Mouse (Mus musculus) midbrain, embryonic 12.5 days (tissue): ENCODE results near the gene Hyal1. TPM values are rescaled to one million over a fixed set of nuclear protein-coding genes. Genes with fewer than 3 reads are reported as not detected.

Experiments
- ATAC-seq: fragments of 200-750 bp; cut with Nextera tagmentation; 2 replicates; pipeline ENCODE4 v1.8.0; 2017; ENCODE audit warnings: low read depth, moderate TSS enrichment, moderate library complexity; ENCODE audit not compliant: low FRiP score
- H3K27ac ChIP-seq: fragments of 300-500 bp; sonication (generic); replicated peaks from 2 replicates; pipeline ENCODE4 v1.5.1; 2016; ENCODE audit warnings: mild to moderate bottlenecking
- H3K27me3 ChIP-seq: fragments of 300-500 bp; sonication (generic); 2 replicates; pipeline ENCODE4 v1.6.1; 2016; ENCODE audit warnings: mild to moderate bottlenecking
- H3K36me3 ChIP-seq: fragments of 300-500 bp; sonication (generic); 2 replicates; pipeline ENCODE4 v1.6.1; 2016
- H3K4me1 ChIP-seq: fragments of 300-500 bp; sonication (generic); 2 replicates; pipeline ENCODE4 v1.6.1; 2016
- H3K4me2 ChIP-seq: fragments of 300-500 bp; sonication (generic); replicated peaks from 2 replicates; pipeline ENCODE4 v1.6.1; 2016; ENCODE audit warnings: mild to moderate bottlenecking, moderate library complexity
- H3K4me3 ChIP-seq: fragments of 300-500 bp; sonication (generic); 2 replicates; pipeline ENCODE4 v1.5.1; 2016; ENCODE audit warnings: mild to moderate bottlenecking
- H3K9ac ChIP-seq: fragments of 300-500 bp; sonication (generic); replicated peaks from 2 replicates; pipeline ENCODE4 v1.6.1; 2016; ENCODE audit warnings: mild to moderate bottlenecking, moderate library complexity
- H3K9me3 ChIP-seq: fragments of 300-500 bp; sonication (generic); 2 replicates; pipeline ENCODE4 v1.6.1; 2016; ENCODE audit warnings: mild to moderate bottlenecking
- WGBS: fragments of 180-500 bp; shearing (Covaris S2); methylation state at CpG from one replicate; pipeline ENCODE4 v1.1.7; 2016; 5-methylcytosine and 5-hydroxymethylcytosine counted together
- polyA plus RNA-seq: library from polyadenylated mRNA; unstranded; fragments of >200 nt; fragmentation: Nextera tagmentation; extraction: Ambion mirVana; gene quantifications from 2 replicates; pipeline ENCODE4 v1.2.1, GENCODE M21; 2016

Gene Hyal1
- polyA plus RNA-seq, 1 experiment from 2014 or later, result 9.0 TPM

DNA sequence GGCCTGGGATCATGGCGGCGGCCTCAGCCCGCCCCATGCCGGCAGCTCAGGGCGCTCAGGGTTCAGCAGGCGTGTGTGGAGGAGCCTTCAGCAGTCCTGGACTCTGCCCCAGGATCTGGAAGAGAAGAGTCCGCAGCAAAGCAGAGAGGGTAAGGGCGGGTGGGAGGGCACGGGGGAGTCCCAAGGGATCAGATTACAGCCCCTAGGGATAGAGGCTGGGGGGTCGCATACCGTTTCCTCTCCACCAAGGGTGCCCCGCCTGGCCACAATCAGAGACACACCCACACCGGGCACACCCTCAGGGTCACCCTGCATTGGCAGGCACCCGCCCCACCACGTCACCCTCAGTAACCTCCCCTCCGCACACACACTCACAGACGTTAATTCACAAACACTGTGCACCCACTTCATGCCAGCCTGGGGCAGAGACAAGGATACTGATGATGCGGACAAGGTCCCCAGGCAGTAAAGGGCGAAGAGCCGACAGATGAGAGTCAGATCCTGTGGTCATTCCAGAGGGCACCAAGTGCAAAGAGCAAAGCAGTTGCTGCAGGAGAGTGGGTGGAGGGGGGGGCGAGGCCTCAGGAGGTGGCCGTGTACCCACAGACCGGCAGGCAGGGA, 28.4 kb downstream of the Hyal1 start:
- H3K4me3 ChIP-seq, result no peak overlapping the region
- peak overlapping the region; percentile 15; the same call in 1 of the 2 replicates for H3K27ac ChIP-seq
- ATAC-seq, result no peak
- H3K9me3 ChIP-seq, result no peaks in the 10 kb centered on the region
- WGBS, result 34% methylated on average over 23 of the region's 23 CpGs
- no peaks in the 10 kb centered on the region for H3K36me3 ChIP-seq
- peaks cover 59% of the 10 kb centered on the region for H3K4me1 ChIP-seq
- peak overlapping the region; percentile 22 for H3K4me2 ChIP-seq
- H3K9ac ChIP-seq, result peak overlapping the region; percentile 37; the same call in 1 of the 2 replicates
- H3K27me3 ChIP-seq, result 0 out of 2 replicates have a peak, but pooled peaks cover 13% of the 10 kb centered on the region

- Histone ChIP-seq H3K36me3 (no peaks in the 10 kb centered on the region), H3K9ac (0 out of 2 replicates have a peak overlapping the region, but pooled peaks have one; percentile 17), H3K27ac (no peak overlapping the region), H3K9me3 (no peaks in the 10 kb centered on the region), H3K4me1 (peaks cover 64% of the 10 kb centered on the region), H3K27me3 (0 out of 2 replicates have a peak, but pooled peaks cover 13% of the 10 kb centered on the region), H3K4me2 (no peak overlapping the region), H3K4me3 (no peak overlapping the region)
- ATAC-seq, result no peak
- 15% methylated on average over 9 of the region's 9 CpGs for WGBS
Observed at GRCm38 (mm10) chr9:107606591-107606990, 29.9 kb downstream of the Hyal1 start.

- Histone ChIP-seq H3K9ac (0 out of 2 replicates have a peak overlapping the region, but pooled peaks have one; percentile 17), H3K36me3 (no peaks in the 10 kb centered on the region), H3K27me3 (0 out of 2 replicates have a peak, but pooled peaks cover 13% of the 10 kb centered on the region), H3K4me2 (no peak overlapping the region), H3K27ac (no peak overlapping the region), H3K4me3 (no peak overlapping the region), H3K4me1 (peaks cover 68% of the 10 kb centered on the region), H3K9me3 (no peaks in the 10 kb centered on the region)
- no peak for ATAC-seq
- WGBS, result 71% methylated on average over 2 of the region's 2 CpGs
Observed at GRCm38 (mm10) chr9:107607036-107607435, 30.3 kb downstream of the Hyal1 start.

- Histone ChIP-seq H3K27ac (no peak overlapping the region), H3K9ac (no peak overlapping the region)
- WGBS, result 62% methylated on average over 9 of the region's 9 CpGs
Observed at GRCm38 (mm10) chr9:107607653-107608245, 31.0 kb downstream of the Hyal1 start.

DNA sequence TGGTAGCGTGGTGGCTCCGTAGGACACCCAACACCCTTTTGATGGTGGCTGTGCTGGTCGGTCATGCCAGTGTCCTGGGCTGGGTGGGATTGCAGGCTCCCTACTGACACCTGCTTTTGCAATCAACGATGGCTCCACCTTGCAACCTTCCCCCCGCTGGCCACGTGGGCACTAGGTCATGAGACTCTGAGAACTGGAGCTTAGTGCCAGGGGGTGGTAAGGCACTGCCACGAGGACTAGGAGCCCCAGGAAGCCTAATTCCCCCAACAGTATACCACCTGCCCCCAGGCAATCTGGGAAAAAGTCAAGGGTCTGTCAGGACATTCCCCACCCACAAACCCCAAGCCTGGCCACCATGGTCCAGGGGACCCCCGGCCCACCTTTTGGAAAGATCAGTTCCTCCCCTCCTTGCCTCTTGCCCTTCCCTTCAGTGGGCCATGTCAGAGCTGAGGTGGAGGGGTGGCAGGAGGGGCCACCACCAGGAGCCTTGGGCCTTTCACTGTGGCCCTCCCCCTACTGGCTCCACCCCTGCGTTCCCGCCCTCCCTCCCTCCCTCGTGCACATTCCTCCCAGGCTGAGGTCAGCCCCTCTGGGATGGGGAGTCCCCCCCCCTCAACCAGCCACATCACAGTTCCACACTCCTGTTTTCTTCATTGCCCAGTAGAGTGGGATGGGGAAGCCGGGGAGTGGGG, 32.2 kb downstream of the Hyal1 start, which contains the start of gene Sema3b:
TSS of gene Sema3b (minus strand) at position 489 of the 692 bp plus-strand sequence.
- WGBS, result 45% methylated on average over 12 of the region's 12 CpGs
- H3K27me3 ChIP-seq, result 0 out of 2 replicates have a peak, but pooled peaks cover 7% of the 10 kb centered on the region
- no peak within 1 kb of the TSS for H3K4me2 ChIP-seq
- peaks cover 3% of the 10 kb centered on the region; the same call in 1 of the 2 replicates for H3K36me3 ChIP-seq
- ATAC-seq, result no peak
- H3K27ac ChIP-seq, result 0 out of 2 replicates have a peak within 1 kb of the TSS, but pooled peaks have one; percentile 11
- no peak within 1 kb of the TSS for H3K4me3 ChIP-seq
- H3K4me1 ChIP-seq, result peaks cover 72% of the 10 kb centered on the region
- H3K9ac ChIP-seq, result no peak within 1 kb of the TSS
- no peaks in the 10 kb centered on the region for H3K9me3 ChIP-seq

More at GRCm38 (mm10) chr9:107607653-107608245, 31.0 kb downstream of the Hyal1 start:
- H3K4me2 ChIP-seq, result no peak overlapping the region
- no peaks in the 10 kb centered on the region for H3K36me3 ChIP-seq
- 0 out of 2 replicates have a peak, but pooled peaks cover 13% of the 10 kb centered on the region for H3K27me3 ChIP-seq
- ATAC-seq, result no peak
- peaks cover 70% of the 10 kb centered on the region for H3K4me1 ChIP-seq
- H3K9me3 ChIP-seq, result no peaks in the 10 kb centered on the region
- no peak overlapping the region for H3K4me3 ChIP-seq

DNA sequence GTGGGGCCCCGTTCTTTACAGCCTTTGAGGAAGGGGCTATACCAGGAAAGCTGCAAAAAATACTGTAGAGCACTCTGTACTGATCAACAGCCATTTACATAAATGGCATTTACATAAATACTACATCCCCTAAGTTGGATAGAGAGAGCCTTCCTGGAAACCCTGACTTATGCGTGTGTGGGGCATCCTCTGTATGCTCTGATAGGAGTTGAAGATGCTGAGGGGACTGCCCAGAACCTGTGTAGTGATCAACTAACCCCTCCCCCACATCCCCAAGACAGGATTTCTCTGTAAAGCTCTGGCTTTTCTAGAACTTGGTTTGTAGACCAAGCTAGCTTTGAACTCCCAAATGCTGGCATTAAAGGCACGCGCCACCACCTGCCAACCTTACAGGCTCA, 32.7 kb downstream of the Hyal1 start:
- no peak for ATAC-seq
- Histone ChIP-seq H3K27me3 (0 out of 2 replicates have a peak, but pooled peaks cover 7% of the 10 kb centered on the region), H3K27ac (0 out of 2 replicates have a peak overlapping the region, but pooled peaks have one; percentile 11), H3K4me3 (no peak overlapping the region), H3K9me3 (no peaks in the 10 kb centered on the region), H3K4me1 (peaks cover 69% of the 10 kb centered on the region), H3K4me2 (no peak overlapping the region), H3K36me3 (peaks cover 9% of the 10 kb centered on the region), H3K9ac (no peak overlapping the region)
- WGBS, result 65% methylated on average over 4 of the region's 4 CpGs

DNA sequence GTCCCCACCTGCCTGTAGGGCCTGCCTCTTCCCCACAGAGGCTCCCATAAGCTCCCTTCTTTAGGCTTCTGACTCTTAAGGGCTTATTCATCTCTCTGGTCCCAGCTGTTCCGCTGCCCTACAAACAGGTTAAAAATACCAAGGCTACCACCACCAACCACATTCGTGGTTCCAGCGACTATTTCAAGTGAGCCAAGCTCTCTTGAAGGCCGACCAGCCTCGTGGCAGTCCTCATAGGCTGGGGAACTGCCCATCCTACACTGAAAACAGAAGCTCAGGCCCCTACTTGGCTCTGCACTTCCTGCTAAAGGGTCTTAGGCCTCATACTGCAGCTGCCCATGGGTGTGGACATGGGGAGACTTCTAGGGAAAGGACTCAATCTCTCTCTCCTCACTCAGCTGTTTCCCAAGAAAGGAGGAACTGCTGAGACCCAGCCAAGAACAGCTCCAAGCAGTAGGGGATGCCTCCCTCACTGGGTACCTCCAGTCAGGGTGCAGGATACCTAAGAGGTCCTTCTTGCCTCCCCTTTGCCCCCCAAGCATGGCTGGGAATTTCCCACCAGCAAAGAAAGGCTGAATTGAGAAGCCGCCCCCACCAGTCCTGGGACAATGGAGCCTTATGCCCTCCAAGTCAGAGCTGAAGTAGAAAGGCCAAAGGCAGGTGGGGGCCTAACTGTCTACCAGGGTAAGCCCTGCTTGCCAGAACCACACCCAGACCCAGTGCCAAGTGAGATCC, 34.9 kb downstream of the Hyal1 start:
- Histone ChIP-seq H3K36me3 (peaks cover 31% of the 10 kb centered on the region), H3K27ac (peak overlapping the region; percentile 98), H3K9ac (peak overlapping the region; percentile 72), H3K4me2 (peak overlapping the region; percentile 63), H3K9me3 (no peaks in the 10 kb centered on the region), H3K27me3 (0 out of 2 replicates have a peak, but pooled peaks cover 4% of the 10 kb centered on the region), H3K4me3 (peak overlapping the region; percentile 34; the same call in 1 of the 2 replicates), H3K4me1 (peaks cover 63% of the 10 kb centered on the region)
- 77% methylated on average over 6 of the region's 6 CpGs for WGBS
- no peak for ATAC-seq

GRCm38 (mm10) chr9:107612191-107612944, 35.6 kb downstream of the Hyal1 start:
- WGBS, result 2% methylated on average over 42 of the region's 48 CpGs

GRCm38 (mm10) chr9:107612945-107613569, 36.3 kb downstream of the Hyal1 start:
- Histone ChIP-seq H3K9ac (0 out of 2 replicates have a peak overlapping the region, but pooled peaks have one; percentile 72), H3K9me3 (no peaks in the 10 kb centered on the region), H3K4me2 (peak overlapping the region; percentile 63), H3K4me3 (peak overlapping the region; percentile 34; the same call in 1 of the 2 replicates), H3K4me1 (peaks cover 49% of the 10 kb centered on the region), H3K27me3 (no peaks in the 10 kb centered on the region), H3K36me3 (peaks cover 43% of the 10 kb centered on the region), H3K27ac (peak overlapping the region; percentile 98)
- WGBS, result 12% methylated on average over 12 of the region's 12 CpGs
- peak; percentile 10; the same call in 1 of the 2 replicates for ATAC-seq

More at GRCm38 (mm10) chr9:107612191-107612944, 35.6 kb downstream of the Hyal1 start:
- H3K9ac ChIP-seq, result peak overlapping the region; percentile 72
- peaks cover 56% of the 10 kb centered on the region for H3K4me1 ChIP-seq
- H3K4me3 ChIP-seq, result peak overlapping the region; percentile 34
- peaks cover 36% of the 10 kb centered on the region for H3K36me3 ChIP-seq
- H3K27ac ChIP-seq, result peak overlapping the region; percentile 98
- no peaks in the 10 kb centered on the region for H3K27me3 ChIP-seq
- ATAC-seq, result peak; percentile 91
- peak overlapping the region; percentile 63 for H3K4me2 ChIP-seq
- H3K9me3 ChIP-seq, result no peaks in the 10 kb centered on the region

GRCm38 (mm10) chr9:107615035-107615434, 38.3 kb downstream of the Hyal1 start:
- WGBS, result 71% methylated on average over 4 of the region's 4 CpGs
- Histone ChIP-seq H3K4me3 (no peak overlapping the region), H3K4me2 (no peak overlapping the region), H3K27me3 (no peaks in the 10 kb centered on the region), H3K36me3 (peaks cover 63% of the 10 kb centered on the region), H3K9ac (no peak overlapping the region), H3K27ac (peak overlapping the region; percentile 98), H3K9me3 (no peaks in the 10 kb centered on the region), H3K4me1 (peaks cover 44% of the 10 kb centered on the region)
- no peak for ATAC-seq
